Mouse (Mus musculus) erythroblast, embryonic 14.5 days (primary cell): ENCODE measurements around the gene Aldh4a1.

Experiments
- GATA1 ChIP-seq: IDR thresholded peaks from 2 replicates; pipeline ENCODE4 v1.6.1; 2012; ENCODE audit warnings: low read length, inconsistent platforms, mixed read lengths
- TAL1 ChIP-seq: IDR thresholded peaks from 3 replicates; pipeline ENCODE4 v1.6.1; 2012; ENCODE audit warnings: low read length, inconsistent platforms, mixed read lengths

DNA sequence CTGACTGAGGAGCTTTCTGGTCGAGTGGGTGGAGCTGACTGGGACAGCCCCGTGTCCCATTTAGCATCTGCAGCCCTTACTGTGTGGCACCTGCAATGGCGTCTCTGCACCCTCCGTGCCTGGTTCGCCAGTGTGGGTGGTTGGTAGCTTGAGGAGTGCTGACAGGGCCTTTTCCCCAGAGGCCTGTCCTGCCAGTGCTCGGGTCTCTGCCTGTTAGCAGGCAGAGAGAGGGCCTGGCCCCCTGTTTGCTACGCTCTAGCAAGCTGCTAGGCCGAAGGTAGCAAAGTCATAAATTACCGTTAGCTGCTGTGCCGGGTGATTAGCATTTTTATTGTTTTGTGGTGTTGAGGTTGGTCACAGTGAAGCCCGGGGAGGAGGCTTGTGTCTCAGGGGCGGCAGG lies 17.1 kb downstream of the Aldh4a1 start:
- TF ChIP-seq TAL1 (no peak), GATA1 (no peak)
